Mouse (Mus musculus) megakaryocyte, adult 5-6 weeks (primary cell): Measurements from ENCODE around the gene Rad51. TPM values are rescaled to one million over a fixed set of nuclear protein-coding genes. Genes with fewer than 3 reads are reported as not detected.

Experiments
- ATAC-seq: 2 replicates; pipeline ENCODE4 v1.8.0; 2016; ENCODE audit warnings: mild to moderate bottlenecking, inconsistent platforms; ENCODE audit not compliant: poor library complexity, severe bottlenecking
- total RNA-seq, 2 experiments: library from RNA; stranded (forward) in 1 of 2; stranded (reverse) in 1 of 2; fragments of 153-499, 151-499 nt in 1 of 2; fragments of 221-1000, 200-1000 nt in 1 of 2; gene quantifications; 2 replicates each; pipeline versions ENCODE4 v1.2.3 to v1.2.4; 2015 to 2017

Gene Rad51
- total RNA-seq, 2 experiments from 2014 or later, result 12.3 to 20.7 TPM

GRCm38 (mm10) chr2:119163135-119163534 lies 50.5 kb downstream of the Rad51 start:
- ATAC-seq, result peak; percentile 29; the same call in 1 of the 2 replicates

GRCm38 (mm10) chr2:119163999-119164398 lies 51.4 kb downstream of the Rad51 start:
- ATAC-seq, result no peak

- ATAC-seq, result no peak
Observed at GRCm38 (mm10) chr2:119165401-119165800, 52.8 kb downstream of the Rad51 start.

GRCm38 (mm10) chr2:119166901-119167865 lies 54.6 kb downstream of the Rad51 start, which contains the start of gene Gchfr:
Gchfr (plus strand) TSS chr2:119167773.
- ATAC-seq, result peak; percentile 82

- ATAC-seq, result no peak
Observed at GRCm38 (mm10) chr2:119167866-119168256, 55.3 kb downstream of the Rad51 start.

GRCm38 (mm10) chr2:119170282-119170681 lies 57.7 kb downstream of the Rad51 start:
- ATAC-seq, result no peak

GRCm38 (mm10) chr2:119171574-119171973 lies 59.0 kb downstream of the Rad51 start:
- no peak for ATAC-seq

- ATAC-seq, result no peak
Observed at GRCm38 (mm10) chr2:119172446-119172845, 59.9 kb downstream of the Rad51 start.

- no peak for ATAC-seq
Observed at GRCm38 (mm10) chr2:119172862-119173576, 60.4 kb downstream of the Rad51 start.

- no peak for ATAC-seq
Observed at GRCm38 (mm10) chr2:119173991-119174651, 61.5 kb downstream of the Rad51 start, which contains the start of gene Gm14137. Gm14137 (plus strand) TSS chr2:119174509.

- no peak for ATAC-seq
Observed at GRCm38 (mm10) chr2:119174866-119175265, 62.3 kb downstream of the Rad51 start.

- ATAC-seq, result no peak
Observed at GRCm38 (mm10) chr2:119175614-119176013, 63.0 kb downstream of the Rad51 start.

GRCm38 (mm10) chr2:119176761-119177160 lies 64.2 kb downstream of the Rad51 start:
- no peak for ATAC-seq

- no peak for ATAC-seq
Observed at GRCm38 (mm10) chr2:119177384-119177939, 64.9 kb downstream of the Rad51 start.

- ATAC-seq, result no peak
Observed at GRCm38 (mm10) chr2:119182914-119183313, 70.3 kb downstream of the Rad51 start.

- peak; percentile 99 for ATAC-seq
Observed at GRCm38 (mm10) chr2:119189029-119189710, 76.6 kb downstream of the Rad51 start.

- no peak for ATAC-seq
Observed at GRCm38 (mm10) chr2:119190969-119191368, 78.4 kb downstream of the Rad51 start.

- ATAC-seq, result no peak
Observed at GRCm38 (mm10) chr2:119194140-119194539, 81.5 kb downstream of the Rad51 start.

- ATAC-seq, result no peak
Observed at GRCm38 (mm10) chr2:119196316-119197108, 83.9 kb downstream of the Rad51 start.
